Mouse (Mus musculus): ENCODE measurements at regions not wholly inside any gene's neighbourhood (a gene's known extent, or its start where the extent isn't known, plus 50 kb on each side); places are given as distances from the start of the nearest gene placed in this dataset.

- ATAC-seq (ENCODE audit: extremely low read depth, insufficient number of reproducible peaks, low FRiP score, poor library complexity, severe bottlenecking) (no peak), DNase-seq (ENCODE audit: low spot score) (no peak)
- no peak overlapping the region for H3K4me3 ChIP-seq (ENCODE audit: low read depth, low read length)
- TF ChIP-seq GATA2 (IDR thresholded peaks at IDR 0.05; ENCODE audit: borderline replicate concordance, low read depth, low read length): no peak
- no peaks in the 10 kb centered on the region for H3K4me1 ChIP-seq (ENCODE audit: insufficient read depth, low read depth, low read length)
- H3K9me3 ChIP-seq (replicated peaks): peaks cover 61% of the 10 kb centered on the region
- H3K36me3 ChIP-seq (replicated peaks): no peaks in the 10 kb centered on the region
- H3K27me3 ChIP-seq (ENCODE audit: insufficient read depth, low read length): no peaks in the 10 kb centered on the region
Measured at GRCm38 (mm10) chr8:104036580-104037477, 64.6 kb upstream of the Cdh5 start.

DNA sequence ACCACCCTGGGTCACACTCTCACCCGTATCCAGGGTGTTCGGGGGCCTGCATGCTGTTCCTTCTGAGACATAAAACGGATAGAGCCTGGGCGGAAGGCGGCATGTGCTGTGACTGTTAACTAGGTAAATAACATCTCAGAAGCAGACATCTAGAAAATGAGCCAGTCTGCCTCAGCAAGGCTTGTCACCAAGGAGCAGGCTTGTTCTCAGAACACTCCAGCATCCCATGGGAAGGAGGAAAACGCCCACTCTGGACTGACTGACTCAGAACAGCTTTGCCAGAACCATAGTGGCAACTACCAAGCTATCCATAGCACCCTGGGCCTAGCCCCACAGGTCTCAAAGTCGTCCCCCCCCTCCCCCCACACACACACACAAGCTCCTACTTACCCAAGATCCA is 63.8 kb upstream of the Cdh5 start:
- Histone ChIP-seq H3K27me3 (ENCODE audit: insufficient read depth, low read length) (no peaks in the 10 kb centered on the region), H3K9me3 (replicated peaks) (peaks cover 61% of the 10 kb centered on the region), H3K36me3 (replicated peaks) (no peaks in the 10 kb centered on the region), H3K4me1 (ENCODE audit: insufficient read depth, low read depth, low read length) (no peaks in the 10 kb centered on the region), H3K4me3 (ENCODE audit: low read depth, low read length) (no peak overlapping the region)
- TF ChIP-seq CTCF (IDR thresholded peaks at IDR 0.05; ENCODE audit: low read depth, low read length) (no peak), POLR2AphosphoS5 (IDR thresholded peaks at IDR 0.05; ENCODE audit: insufficient replicate concordance, low read depth, low read length) (no peak), GATA1 (IDR thresholded peaks at IDR 0.05; ENCODE audit: borderline replicate concordance, low read length) (no peak), TAL1 (conservative IDR thresholded peaks at IDR 0.05; ENCODE audit: low read depth, low read length) (no peak), GATA2 (IDR thresholded peaks at IDR 0.05; ENCODE audit: borderline replicate concordance, low read depth, low read length) (no peak)
- ATAC-seq (ENCODE audit: extremely low read depth, insufficient number of reproducible peaks, low FRiP score, poor library complexity, severe bottlenecking) (no peak), DNase-seq (ENCODE audit: low spot score) (no peak)

GRCm38 (mm10) chr8:104039526-104039925 is 61.9 kb upstream of the Cdh5 start:
- Histone ChIP-seq H3K27me3 (ENCODE audit: insufficient read depth, low read length) (no peaks in the 10 kb centered on the region), H3K36me3 (replicated peaks) (no peaks in the 10 kb centered on the region), H3K4me1 (ENCODE audit: insufficient read depth, low read depth, low read length) (no peaks in the 10 kb centered on the region), H3K9me3 (replicated peaks) (peaks cover 72% of the 10 kb centered on the region), H3K4me3 (ENCODE audit: low read depth, low read length) (no peak overlapping the region)
- no peak for ATAC-seq (ENCODE audit: extremely low read depth, insufficient number of reproducible peaks, low FRiP score, poor library complexity, severe bottlenecking)
- DNase-seq (ENCODE audit: low spot score): no peak
- no peak for TF ChIP-seq TAL1 (conservative IDR thresholded peaks at IDR 0.05; ENCODE audit: low read depth, low read length)
- no peak for TF ChIP-seq CTCF (IDR thresholded peaks at IDR 0.05; ENCODE audit: low read depth, low read length)
- TF ChIP-seq GATA2 (IDR thresholded peaks at IDR 0.05; ENCODE audit: borderline replicate concordance, low read depth, low read length): no peak
- no peak for TF ChIP-seq POLR2AphosphoS5 (IDR thresholded peaks at IDR 0.05; ENCODE audit: insufficient replicate concordance, low read depth, low read length)
- no peak for TF ChIP-seq GATA1 (IDR thresholded peaks at IDR 0.05; ENCODE audit: borderline replicate concordance, low read length)

GRCm38 (mm10) chr8:104041522-104041921 is 59.9 kb upstream of the Cdh5 start:
- H3K27me3 ChIP-seq (ENCODE audit: insufficient read depth, low read length): no peaks in the 10 kb centered on the region
- no peak for TF ChIP-seq GATA2 (IDR thresholded peaks at IDR 0.05; ENCODE audit: borderline replicate concordance, low read depth, low read length)
- no peak for TF ChIP-seq POLR2AphosphoS5 (IDR thresholded peaks at IDR 0.05; ENCODE audit: insufficient replicate concordance, low read depth, low read length)
- TF ChIP-seq GATA1 (IDR thresholded peaks at IDR 0.05; ENCODE audit: borderline replicate concordance, low read length): no peak
- TF ChIP-seq TAL1 (conservative IDR thresholded peaks at IDR 0.05; ENCODE audit: low read depth, low read length): no peak
- TF ChIP-seq CTCF (IDR thresholded peaks at IDR 0.05; ENCODE audit: low read depth, low read length): no peak

GRCm38 (mm10) chr8:104042434-104042833 is 59.0 kb upstream of the Cdh5 start:
- no peaks in the 10 kb centered on the region for H3K4me1 ChIP-seq (ENCODE audit: insufficient read depth, low read depth, low read length)
- H3K27me3 ChIP-seq (ENCODE audit: insufficient read depth, low read length): no peaks in the 10 kb centered on the region
- no peak overlapping the region for H3K4me3 ChIP-seq (ENCODE audit: low read depth, low read length)
- DNase-seq (ENCODE audit: low spot score): no peak
- ATAC-seq (ENCODE audit: extremely low read depth, insufficient number of reproducible peaks, low FRiP score, poor library complexity, severe bottlenecking): no peak
- no peaks in the 10 kb centered on the region for H3K36me3 ChIP-seq (replicated peaks)
- TF ChIP-seq TAL1 (conservative IDR thresholded peaks at IDR 0.05; ENCODE audit: low read depth, low read length): no peak
- no peak for TF ChIP-seq CTCF (IDR thresholded peaks at IDR 0.05; ENCODE audit: low read depth, low read length)
- TF ChIP-seq GATA1 (IDR thresholded peaks at IDR 0.05; ENCODE audit: borderline replicate concordance, low read length): no peak
- H3K9me3 ChIP-seq (replicated peaks): peaks cover 77% of the 10 kb centered on the region

More at GRCm38 (mm10) chr8:104041522-104041921, 59.9 kb upstream of the Cdh5 start:
- Histone ChIP-seq H3K36me3 (replicated peaks) (no peaks in the 10 kb centered on the region), H3K9me3 (replicated peaks) (peaks cover 86% of the 10 kb centered on the region), H3K4me3 (ENCODE audit: low read depth, low read length) (no peak overlapping the region), H3K4me1 (ENCODE audit: insufficient read depth, low read depth, low read length) (no peaks in the 10 kb centered on the region)
- DNase-seq (ENCODE audit: low spot score): no peak
- ATAC-seq (ENCODE audit: extremely low read depth, insufficient number of reproducible peaks, low FRiP score, poor library complexity, severe bottlenecking): no peak

DNA sequence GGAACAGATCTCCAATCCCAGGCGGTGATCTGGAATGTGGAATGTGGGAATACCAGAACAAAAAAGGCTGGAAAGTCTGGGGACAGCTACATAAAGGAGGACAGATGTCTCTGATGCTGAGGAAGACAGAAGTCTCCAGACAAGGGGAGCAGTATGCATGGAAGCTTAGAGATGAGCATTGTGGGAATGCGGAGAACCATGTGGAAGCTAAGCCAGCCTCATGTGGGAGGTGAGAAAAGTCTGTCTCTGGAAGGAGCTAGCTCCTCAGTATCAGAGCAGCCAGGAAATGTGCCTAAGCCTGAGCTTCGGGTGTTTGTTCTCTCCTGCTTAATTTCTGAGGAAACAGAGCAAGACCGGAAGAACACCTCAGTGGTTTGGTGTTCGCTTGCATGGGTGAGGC is 53.4 kb upstream of the Cdh5 start:
- ATAC-seq (ENCODE audit: extremely low read depth, insufficient number of reproducible peaks, low FRiP score, poor library complexity, severe bottlenecking): no peak

More for the DNA sequence above, 53.4 kb upstream of the Cdh5 start:
- H3K36me3 ChIP-seq (replicated peaks): no peaks in the 10 kb centered on the region
- peaks cover 72% of the 10 kb centered on the region for H3K9me3 ChIP-seq (replicated peaks)
- no peaks in the 10 kb centered on the region for H3K4me1 ChIP-seq (ENCODE audit: insufficient read depth, low read depth, low read length)
- no peak for TF ChIP-seq GATA2 (IDR thresholded peaks at IDR 0.05; ENCODE audit: borderline replicate concordance, low read depth, low read length)
- no peak for TF ChIP-seq TAL1 (conservative IDR thresholded peaks at IDR 0.05; ENCODE audit: low read depth, low read length)
- no peak for TF ChIP-seq GATA1 (IDR thresholded peaks at IDR 0.05; ENCODE audit: borderline replicate concordance, low read length)
- no peak for TF ChIP-seq CTCF (IDR thresholded peaks at IDR 0.05; ENCODE audit: low read depth, low read length)
- no peak for TF ChIP-seq POLR2AphosphoS5 (IDR thresholded peaks at IDR 0.05; ENCODE audit: insufficient replicate concordance, low read depth, low read length)
- no peaks in the 10 kb centered on the region for H3K27me3 ChIP-seq (ENCODE audit: insufficient read depth, low read length)
- H3K4me3 ChIP-seq (ENCODE audit: low read depth, low read length): no peak overlapping the region
- DNase-seq (ENCODE audit: low spot score): no peak

Measured in G1E (cell line).